Mouse (Mus musculus) CD4-positive, CD25-positive, alpha-beta regulatory T cell, adult 4 months (primary cell): ENCODE measurements around the gene Cers3. TPM values are rescaled to one million over a fixed set of nuclear protein-coding genes. Genes with fewer than 3 reads are reported as not detected.
A peak's percentile ranks its signal among the peaks of the same experiment; 100 is the strongest.

Experiments used
- ATAC-seq: one replicate; pipeline ENCODE4 v1.8.0; 2017
- polyA plus RNA-seq, 2 experiments: library from polyadenylated mRNA; unstranded; fragments of 100-300 nt; shearing (Covaris generic); gene quantifications; one replicate each; pipeline ENCODE4 v1.2.1; 2017

Cers3 gene
- polyA plus RNA-seq = not detected

DNA sequence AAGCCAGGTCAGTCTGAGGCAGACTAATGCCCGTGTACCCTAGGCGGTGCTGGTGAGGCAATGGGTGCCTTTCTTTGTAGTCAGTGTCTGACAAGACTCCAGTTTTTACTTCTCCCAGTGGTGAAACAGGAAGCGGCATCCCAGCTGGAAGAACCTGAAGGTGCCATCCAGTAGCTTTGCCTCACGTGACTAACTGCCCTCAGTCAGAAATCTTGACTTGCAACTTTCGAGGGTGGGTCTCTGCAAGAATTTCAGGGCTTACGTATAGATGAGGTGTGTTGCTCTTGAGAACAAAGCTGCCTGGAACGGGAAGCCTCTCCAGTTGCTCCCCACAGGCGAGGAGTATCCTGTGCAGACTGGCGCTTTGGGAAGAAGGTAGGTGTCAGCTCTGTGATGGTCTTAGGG, at the start of gene Cers3:
Gene Cers3 (plus strand): TSS at position 128 of the 405 bp plus-strand sequence.
- no peak for ATAC-seq

DNA sequence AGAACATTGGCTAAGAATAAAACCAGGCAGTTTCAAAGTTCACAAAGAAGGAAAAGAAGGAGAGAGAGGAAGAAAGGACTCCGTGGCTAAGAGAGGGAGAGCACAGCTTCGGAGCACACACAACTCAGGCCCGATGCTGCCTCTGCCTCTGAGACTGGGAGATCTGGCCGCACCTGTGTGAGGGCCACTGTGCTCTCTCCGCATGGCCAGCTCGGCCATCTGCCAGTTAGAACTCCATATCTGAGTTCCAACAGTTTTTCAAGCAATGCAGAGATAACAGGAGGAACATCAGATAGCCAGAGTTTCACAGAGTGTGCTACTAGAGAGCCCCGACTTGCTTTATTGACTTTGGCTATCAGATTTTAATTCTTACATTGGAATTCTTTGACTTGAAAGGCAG, 48.8 kb upstream of the Cers3 start:
- no peak for ATAC-seq

- ATAC-seq = no peak
Measured at GRCm38 (mm10) chr7:66702721-66703120, 40.6 kb upstream of the Cers3 start.

DNA sequence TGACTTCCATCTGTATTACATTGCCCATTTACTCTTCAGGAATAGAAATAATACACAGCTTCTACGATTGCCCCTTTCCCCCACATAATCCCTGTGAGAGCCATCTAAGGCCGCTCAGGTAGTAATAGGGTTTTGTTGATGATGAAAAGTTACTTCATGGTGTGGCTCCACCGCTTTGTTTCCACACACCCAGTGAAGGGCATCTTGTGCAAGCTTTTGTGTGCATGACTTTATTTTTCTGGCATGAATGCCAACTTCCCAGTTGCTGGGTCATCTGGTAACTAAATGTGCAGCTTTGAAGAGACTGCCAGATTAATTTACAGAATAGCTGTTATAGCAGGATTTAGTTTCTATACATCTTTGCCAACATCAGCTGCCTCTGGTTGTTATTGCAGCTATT, 38.7 kb upstream of the Cers3 start:
- ATAC-seq = no peak

GRCm38 (mm10) chr7:66711166-66711565, 32.1 kb upstream of the Cers3 start:
- no peak for ATAC-seq

DNA sequence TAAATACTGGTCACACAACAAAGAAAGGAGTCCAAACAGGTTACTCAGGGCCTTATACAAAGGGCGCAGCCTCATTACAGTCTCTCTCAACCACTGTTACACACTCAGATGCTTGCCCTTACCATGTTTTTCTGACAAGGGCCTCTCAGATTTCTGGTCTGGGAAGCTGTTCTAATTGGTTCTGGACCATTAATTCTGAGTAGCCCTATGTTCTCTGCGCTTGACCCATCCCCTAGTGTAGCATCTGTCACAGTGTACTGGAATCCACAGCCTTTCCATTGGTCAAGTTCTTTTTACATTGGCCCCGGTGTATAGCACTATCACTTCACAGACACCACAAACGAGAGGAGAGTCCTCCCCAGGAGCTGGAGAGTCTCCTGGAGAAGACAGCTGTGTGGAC, 18.8 kb upstream of the Cers3 start:
- ATAC-seq = no peak

DNA sequence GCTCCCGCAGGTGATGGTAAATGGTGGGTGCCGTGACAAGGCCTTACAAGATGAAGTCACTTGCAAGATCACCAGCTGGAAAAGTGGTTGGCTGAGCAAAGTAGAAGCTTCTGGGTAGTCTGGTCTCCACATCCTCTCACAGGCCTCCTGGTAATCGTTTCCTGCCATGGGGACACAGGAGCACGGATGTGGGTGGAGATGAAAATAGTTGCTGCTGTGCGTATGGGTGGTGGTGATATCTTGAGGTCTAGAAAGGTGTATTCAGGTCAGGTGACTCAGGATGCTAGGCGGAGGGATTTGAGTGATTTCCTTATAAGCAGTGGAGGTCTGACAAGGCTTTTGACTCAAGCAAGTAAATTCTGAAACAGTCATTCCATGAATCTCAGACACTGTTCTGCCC, 18.4 kb upstream of the Cers3 start:
- peak; percentile 54 for ATAC-seq

DNA sequence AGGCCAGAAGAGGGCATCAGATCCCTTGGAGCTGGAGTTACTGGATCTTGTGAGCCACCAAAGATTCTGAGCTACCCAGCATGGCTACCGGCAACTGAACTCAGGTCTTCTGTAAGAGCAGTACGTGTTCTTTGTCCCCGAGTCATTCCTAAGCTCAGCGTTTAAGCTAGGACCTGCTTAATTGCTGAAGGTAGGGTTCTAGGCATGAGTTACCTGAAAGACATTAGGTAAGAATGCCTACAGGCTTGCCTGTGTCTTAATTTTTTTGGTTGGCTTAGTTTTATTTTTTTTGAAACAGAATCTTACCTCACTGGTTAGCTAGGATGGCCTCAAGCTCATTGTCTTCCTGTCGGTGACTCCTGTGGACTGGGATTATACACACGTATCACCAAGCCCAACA, 15.2 kb upstream of the Cers3 start:
- ATAC-seq = no peak

DNA sequence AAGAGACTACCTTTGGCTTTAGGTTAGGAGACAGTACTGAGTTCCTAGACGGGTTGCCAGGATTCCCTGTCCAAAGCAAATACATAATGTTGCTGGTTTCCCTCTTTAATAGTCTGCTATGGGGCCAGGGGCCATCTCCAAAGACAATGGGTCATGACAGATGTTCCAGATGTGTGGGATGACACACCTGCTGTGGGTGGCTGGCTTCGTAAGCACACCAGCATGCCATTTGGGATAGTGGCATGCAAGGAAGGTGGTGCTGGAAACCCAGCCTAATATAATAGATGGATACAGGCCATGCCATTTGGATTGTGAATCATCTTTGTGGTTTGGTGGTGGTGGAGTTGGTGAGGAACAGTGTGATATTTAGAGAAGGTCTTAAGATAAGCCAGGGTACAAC, 14.1 kb upstream of the Cers3 start:
- no peak for ATAC-seq

DNA sequence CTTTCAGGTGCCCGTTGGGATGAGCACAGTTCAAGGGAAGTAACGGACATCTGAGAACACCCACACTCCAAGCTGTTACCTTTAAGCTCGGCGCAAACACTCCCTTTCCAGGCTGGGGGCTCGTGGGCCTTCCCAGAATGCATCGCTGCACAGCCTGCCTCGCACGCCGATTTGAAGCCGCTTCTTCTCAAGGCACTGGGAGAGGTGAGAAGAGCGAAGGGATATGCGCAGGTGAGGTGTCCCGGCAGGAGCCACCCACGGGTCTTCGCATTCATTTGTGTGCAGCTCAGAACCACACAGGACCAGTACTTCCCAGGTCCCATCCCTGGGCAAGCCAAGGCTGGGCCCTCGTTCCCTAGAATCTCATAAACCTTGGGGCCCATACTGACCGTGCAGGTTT, 9.9 kb upstream of the Cers3 start:
- ATAC-seq = no peak

GRCm38 (mm10) chr7:66733882-66734281, 9.4 kb upstream of the Cers3 start:
- ATAC-seq = no peak

DNA sequence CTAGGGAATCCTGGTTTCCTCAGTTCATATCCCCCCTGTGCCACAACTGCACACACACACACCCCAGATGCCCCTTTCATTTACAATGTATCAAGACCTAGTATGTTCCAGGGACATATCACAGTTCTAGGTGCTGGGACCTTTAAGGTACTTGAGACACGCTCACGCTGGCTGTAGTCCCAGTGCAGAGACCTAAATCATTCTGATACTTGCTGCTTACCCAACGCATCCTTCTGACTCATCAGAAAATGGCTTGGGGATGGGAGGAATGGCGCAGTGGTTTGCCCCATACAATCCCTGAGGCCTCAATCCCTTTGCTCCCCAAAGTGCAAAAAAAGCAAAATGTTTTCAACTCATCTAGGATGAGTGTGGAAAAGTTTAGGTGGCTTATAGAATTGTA, 8.8 kb upstream of the Cers3 start:
- ATAC-seq = no peak

DNA sequence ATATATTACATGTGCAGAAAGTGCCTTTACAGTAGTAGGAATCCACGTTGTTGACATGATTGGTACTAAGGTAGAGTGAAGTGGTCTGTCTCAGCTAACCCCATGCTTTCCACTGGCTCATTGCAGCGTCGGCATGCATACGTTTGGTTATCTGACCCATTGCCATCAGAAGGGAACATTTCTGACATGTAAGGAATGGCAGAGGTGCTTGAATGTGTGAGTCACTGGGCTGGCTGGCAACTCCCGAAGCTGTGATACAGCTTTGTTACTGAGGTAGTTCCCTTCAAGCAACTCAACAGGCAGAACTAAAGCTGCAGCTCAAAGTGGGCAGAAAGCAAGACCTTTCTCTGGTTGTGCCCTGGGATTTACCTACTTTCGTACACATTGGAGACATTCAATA, 8.3 kb upstream of the Cers3 start:
- no peak for ATAC-seq

- ATAC-seq = no peak
Measured at GRCm38 (mm10) chr7:66737418-66737817, 5.9 kb upstream of the Cers3 start.

DNA sequence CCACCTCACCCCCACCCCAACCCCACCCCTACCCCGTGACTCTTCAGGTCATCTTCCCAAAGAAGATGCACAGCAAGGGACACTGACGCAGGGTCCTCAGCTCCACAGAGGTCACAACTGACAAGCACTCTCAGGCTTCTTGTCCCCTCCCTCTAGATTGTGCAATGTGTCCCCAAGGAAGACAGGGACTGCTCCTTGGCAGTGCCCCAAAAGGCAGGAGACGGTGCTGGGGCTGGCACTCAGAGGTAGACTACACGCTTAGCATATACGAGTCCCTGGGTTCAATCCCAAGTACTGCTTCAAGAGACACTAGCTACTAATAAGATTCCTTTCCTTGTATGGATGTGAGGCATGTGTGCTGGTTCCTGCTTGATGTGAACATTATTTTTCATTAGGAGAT, 2.3 kb upstream of the Cers3 start:
- no peak for ATAC-seq

- ATAC-seq = no peak
Measured at GRCm38 (mm10) chr7:66741412-66741811, 1.9 kb upstream of the Cers3 start.

DNA sequence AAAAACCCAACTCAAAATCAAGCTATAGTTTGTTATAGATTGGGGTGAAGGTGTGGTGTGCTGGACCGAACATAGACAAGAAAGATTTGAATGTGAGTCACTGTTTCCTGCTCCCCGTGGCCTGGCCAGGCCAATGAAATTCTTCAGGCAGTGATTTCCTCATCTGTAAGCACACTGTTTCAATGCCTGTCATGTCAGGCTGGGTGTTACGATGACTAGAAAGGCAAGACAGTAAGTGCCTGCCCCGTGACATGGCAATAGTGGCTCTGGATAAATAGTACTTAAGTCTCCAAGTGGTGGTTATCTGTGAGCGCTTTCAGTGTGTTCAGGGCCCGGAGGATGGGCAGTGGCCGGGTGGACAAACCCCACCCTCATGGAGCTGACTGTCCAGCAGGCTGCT, 3.7 kb downstream of the Cers3 start:
- no peak for ATAC-seq

- no peak for ATAC-seq
Measured at GRCm38 (mm10) chr7:66749998-66750397, 6.7 kb downstream of the Cers3 start.

GRCm38 (mm10) chr7:66753816-66754215, 10.5 kb downstream of the Cers3 start:
- no peak for ATAC-seq

GRCm38 (mm10) chr7:66755611-66756010, 12.3 kb downstream of the Cers3 start:
- no peak for ATAC-seq

GRCm38 (mm10) chr7:66769902-66770301, 26.6 kb downstream of the Cers3 start:
- ATAC-seq = no peak

- ATAC-seq = no peak
Measured at GRCm38 (mm10) chr7:66770706-66771105, 27.4 kb downstream of the Cers3 start.

DNA sequence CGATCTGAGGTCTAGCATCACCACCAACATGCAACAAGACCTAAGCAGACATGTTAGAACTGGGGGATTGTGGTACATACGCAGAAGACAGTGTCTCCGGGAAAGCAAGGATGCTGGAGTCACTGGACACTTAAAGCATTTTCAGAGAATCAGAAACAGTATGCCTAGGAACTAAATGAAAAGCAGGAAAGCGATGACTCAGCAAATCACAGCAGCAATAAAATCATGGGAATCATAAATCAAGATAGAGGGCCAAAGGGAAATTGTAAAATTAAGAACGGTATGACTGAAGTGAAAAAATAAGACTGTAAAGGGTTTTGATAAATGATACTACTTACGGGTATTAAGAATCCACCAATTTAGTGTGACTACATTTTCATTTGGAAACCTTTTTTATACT, 27.9 kb downstream of the Cers3 start:
- ATAC-seq = no peak

DNA sequence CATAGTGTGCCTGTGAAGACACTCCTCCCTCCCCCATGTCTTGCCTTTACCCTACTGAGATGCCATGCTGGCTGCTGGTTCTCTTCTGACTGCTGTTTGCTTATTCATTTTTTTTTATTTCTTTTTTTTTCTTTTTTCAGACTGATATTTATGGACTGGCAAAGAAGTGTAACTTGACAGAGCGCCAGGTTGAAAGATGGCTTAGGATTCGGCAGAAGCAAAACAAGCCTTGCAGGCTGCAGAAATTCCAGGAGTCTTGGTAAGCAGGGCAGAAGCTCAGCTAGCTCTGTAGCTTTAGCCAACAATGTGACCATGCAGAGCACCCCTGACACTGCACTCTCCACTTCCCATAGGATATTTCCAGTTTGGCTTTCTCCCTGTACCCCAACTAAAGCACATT, 36.1 kb downstream of the Cers3 start:
- no peak for ATAC-seq

GRCm38 (mm10) chr7:66779944-66780942, 36.9 kb downstream of the Cers3 start:
- no peak for ATAC-seq
